Mouse (Mus musculus): ENCODE measurements at regions not wholly inside any gene's neighbourhood (a gene's known extent, or its start where the extent isn't known, plus 50 kb on each side); places are given as distances from the start of the nearest gene placed in this dataset.

DNA sequence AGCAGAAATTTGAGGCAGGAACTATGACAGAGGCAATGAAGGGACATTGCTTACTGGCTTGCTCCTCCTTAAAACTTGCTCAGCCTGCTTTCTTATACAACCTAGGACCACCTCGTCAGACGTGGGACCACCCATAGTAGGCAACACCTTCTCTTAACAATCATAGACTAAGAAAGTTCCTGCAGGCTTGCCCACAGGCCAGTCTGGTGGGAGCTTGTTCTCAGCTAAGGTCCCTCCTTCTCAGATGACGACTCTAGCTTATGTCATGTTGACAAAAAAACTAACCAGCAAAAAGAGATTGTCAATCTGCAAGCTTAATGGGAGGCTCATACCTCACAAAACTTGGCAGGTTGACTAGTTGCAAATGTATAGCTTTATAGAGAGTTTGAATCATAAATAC lies 56.5 kb upstream of the Lsm6 start:
- no peak for DNase-seq

DNA sequence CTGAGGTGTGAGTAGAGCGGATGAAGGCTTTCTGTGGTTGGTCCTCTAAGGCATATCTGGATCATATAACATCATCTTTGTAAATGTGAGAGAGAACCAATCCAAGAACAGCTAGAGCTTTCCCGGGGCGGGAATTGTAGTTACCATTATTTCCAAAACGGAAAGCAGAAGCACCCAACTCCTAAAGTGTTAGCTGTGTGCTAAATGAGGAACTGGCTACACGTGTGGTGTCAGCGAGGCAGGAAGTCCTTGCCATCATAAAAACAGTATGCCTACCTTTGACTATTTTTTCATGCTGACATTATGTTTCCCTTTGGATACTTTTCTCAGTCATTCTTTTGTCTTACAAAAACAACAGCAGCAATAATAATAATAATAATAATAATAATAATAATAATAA lies 68.8 kb upstream of the Lsm6 start:
- DNase-seq: no peak

DNA sequence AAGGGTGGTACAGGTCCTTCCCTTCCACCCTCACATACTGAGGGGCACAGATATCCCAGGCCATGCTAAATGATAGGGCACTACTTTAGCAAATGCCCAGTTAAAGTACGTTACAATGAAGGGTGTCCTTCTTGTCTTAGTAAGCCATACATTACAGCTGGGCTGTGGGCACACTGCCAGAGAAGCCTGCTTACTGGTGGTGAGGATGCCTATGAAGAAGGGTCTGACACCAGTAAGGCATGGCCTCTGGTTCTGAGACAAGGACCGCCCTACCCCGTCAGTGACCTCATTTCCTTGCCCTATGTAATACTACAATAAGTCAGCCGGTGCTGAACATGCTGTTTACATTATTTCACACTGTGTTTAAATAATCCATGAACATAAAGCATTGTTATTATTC lies 69.6 kb upstream of the Lsm6 start:
- DNase-seq: no peak

DNA sequence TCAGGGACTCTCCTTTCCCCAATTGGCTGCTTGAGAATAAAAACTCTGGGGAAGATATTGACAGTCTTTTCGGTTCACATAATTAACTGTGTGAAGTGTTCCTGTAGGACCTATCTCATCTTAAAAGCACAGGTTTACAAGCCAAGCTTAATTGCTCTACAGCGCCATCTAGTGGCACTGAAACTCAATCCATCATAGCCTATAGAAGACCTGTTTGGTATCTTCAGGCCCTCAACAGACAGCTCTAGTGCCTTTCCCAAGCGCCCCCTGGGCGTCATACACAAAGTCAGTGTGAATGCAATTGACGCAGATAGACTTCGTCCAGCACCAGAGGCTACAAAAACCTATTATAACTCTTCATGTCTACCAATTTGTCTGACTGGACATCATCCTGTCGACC lies 78.9 kb upstream of the Lsm6 start:
- DNase-seq: peak; percentile 79

DNA sequence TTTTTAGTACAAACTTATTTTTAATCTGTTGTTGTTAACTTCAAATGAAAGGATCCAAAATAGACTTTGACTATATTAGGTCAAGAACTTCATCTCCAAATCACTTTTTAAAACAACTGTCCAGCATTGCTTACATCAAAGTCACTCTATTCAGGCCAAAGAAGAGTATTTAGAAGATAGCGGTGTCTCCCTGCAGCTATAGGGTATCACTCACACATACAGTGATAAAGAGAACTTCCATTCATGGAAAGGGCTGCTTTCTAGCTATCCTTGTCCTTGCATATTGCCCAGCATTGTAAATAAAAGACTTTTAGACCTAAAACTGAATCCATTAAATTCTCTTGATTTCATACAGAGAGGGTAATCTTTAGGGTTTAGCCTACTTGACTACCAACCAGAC lies 82.1 kb upstream of the Lsm6 start:
- no peak for DNase-seq

DNA sequence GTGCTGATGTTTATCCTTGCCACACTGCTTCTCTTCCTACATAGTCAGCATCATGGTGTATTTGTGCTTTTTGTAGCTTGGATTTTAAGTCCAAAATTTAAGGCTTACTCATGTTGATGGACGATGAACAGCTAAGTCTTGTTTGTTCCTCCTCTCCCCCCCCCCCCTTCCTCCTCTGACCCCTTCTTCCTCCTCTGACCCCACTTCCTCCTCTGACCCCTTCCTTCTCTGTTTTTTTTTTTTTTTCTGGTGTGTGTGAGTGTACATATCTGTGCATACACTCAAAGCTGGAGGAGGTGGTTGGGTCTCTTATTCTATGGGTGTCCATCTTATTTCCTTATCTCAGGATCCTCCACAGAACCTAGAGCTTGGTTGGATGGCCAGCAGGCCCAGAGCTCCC lies 87.0 kb upstream of the Lsm6 start:
- no peak for DNase-seq

DNA sequence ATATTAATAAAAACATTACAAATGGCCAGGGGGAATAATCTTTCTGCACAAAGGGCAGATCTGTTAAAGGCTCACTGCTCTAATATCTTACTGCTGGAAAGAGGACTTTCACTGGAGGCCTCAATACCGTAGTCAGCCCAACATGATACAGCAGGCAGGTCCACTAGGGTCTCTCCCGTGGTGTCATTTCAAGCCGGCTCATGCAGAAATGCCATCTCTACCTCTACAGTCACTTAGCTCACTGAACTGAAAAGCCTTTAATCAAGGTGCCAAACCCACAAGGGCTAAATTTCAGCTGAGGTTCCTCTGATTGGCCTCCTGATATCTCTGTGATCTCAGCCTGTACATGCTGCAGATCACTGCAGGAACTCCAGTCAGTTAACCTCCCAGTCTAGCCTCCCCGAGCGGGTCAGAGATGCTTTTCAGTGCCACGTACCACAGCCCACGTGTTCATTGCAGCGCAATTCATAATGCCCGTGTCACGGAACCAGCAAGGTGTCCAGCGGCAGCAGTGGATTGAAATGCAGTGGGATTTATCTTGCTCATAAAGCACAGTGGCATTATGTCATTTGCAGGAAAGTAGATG lies 90.4 kb upstream of the Lsm6 start:
- no peak for DNase-seq

DNA sequence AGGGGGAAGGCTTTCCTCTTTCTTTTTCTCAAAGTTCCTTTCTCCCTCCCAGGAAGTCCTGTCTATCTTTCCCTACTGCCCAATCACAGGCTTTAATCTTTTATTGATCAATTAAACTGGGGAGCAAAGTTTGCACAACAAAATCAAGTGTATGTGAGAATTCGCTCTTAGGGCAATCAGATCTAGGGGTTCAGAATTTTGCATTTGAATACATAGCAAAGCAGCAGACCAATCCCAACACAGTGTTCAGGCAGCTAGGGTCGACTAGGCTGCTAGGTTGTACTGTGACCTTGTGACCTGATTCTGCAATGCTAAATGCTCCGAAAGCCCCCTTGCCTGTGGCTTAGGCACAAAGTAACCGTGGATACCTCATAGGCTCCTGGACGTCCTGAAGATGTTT lies 91.5 kb upstream of the Lsm6 start:
- DNase-seq: no peak

DNA sequence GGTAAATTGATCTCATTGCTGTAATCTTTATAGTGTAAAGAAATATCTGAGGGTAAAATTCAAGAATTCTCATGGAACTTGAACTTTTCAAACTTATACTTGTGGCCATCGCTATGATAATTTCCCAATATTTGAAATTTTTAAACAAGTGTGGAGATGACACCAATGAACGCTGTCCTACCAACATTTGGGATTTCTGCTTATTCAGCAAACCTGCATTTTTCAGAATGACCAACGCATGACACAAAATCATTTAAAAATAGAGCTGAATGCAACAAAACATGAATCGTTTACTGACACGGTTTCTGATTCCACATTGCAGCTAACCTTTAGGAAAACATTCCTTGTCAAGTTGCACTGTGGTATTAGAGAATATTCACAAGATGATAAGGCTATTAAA lies 92.9 kb upstream of the Lsm6 start:
- no peak for DNase-seq

DNA sequence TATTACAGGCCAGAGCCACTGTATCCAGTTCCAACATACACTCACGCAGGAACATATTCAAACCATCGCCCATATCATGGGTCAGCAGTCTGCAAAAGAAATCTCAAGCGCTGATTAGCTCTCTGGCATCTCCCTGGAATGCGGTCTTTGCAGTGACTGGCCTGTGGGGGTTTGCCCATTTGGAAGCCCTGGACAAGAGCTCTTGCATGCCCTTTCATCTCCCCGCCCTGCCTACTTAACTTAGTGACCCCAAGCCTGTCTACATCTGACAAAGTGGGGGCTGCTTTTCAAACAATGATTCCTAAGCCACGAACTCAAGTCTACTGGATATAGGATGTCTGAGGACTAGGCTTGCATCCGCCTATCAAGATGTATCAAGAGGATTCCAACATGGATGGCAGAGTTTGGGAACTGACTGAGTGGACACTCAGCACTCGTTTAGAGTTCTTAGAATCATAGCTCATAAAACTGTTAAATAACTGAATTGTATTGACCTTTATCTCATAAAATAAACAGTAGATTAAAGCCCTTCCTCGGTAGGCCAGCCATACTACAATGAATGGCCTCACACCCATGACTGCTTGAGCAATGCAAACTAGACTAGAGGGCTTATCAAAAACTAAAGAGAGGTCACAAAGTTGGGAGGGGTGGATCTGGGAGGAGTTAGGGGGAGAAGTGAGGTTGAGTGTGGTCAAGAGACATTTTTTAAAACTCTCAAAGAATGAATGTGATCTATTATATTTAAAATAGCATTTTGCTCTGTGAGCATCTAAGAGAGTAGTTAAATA lies 97.4 kb upstream of the Zfp827 start:
- DNase-seq: no peak

DNA sequence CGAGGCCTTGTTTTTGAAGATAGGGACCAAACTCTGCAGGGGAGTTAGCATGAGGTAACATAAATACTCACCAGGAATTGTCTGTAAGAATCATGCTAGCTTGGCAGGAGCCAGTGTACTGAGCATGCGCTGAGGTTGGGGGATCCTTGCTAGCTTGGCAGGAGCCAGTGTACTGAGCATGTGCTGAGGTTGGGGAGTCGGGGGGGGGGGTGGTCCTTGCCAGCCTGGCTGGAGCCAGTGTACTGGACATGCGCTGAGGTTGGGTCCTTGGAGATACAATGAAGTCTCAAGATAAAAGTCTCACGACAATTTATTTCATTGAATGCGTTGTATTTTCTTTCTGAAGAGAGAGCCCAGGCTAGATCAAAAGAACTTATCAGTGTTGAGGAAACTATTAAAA lies 96.2 kb upstream of the Zfp827 start:
- no peak for DNase-seq

DNA sequence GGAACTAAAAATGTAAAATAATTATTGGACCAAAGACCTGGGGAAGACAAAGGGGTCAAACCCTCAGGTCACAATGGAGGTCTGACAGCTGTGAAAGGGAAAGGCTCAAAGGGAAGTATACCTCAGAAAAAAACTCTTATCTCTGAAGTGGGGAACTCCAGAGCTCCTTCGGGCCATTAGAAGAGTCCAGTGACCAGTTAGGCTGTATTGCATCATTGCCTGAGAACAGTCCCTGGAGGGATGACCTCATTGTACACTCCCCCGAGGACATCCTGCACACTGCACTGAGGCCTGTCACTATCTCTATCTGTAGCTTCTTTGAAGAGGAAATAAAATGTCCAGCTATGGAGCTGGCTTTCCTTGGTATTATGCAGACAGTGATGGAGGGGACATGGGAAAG lies 88.2 kb upstream of the Zfp827 start:
- DNase-seq: peak; percentile 31

DNA sequence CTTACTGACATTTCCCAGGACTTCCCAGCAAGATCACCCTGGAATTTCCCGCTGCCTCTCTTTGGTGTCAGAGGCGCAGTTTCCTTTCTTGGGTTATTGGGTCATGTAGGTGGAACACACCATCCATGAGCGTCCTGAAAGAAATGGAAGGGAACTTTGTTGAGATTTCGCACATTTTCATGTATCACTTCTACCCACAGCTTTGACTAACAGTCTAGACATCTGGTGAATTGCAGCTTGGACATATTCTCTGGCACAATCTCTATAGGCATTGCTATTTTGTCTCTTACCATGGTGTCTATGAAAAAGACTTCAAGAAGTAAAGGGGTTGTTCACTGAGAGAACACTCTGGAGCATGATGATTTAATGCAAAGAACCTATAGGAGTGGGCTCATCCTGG lies 86.7 kb upstream of the Zfp827 start:
- DNase-seq: no peak

DNA sequence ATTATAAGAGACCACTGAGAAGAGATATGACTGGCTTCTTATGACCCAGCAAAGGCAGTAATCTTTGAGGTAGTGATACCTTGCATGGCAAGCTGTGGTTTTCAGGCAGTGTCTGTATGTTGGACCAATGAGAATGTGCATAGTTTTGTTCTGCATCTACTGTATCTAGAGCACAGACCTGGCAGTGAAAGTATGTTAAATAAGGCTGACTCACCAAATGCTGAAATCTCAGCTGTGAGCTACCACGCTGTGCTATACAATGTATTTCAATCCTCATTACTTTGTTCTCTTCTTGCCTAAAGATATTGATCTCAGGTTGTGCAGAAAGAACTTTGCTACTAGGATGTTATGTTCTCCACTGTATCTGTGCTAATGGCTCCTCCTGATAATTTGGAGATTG lies 83.9 kb upstream of the Zfp827 start:
- no peak for DNase-seq

DNA sequence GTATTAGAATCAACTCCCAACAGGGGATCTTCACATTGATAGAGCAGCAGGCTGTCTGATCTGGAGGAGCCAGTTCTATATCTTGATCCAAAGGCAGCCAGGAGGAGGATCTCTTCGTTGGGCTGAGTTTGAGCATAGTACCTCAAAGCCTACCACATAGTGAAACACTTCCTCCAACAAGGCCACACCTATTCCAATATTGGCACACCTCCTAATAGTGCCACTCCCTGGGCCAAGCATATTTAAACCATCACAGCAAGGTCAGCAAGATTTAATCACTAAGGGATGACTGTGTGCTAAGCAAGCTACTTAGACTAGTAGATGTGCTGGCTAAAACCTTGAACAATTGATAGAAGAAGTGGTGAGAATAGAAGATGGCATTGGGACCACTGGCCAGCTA lies 82.6 kb upstream of the Zfp827 start:
- no peak for DNase-seq

DNA sequence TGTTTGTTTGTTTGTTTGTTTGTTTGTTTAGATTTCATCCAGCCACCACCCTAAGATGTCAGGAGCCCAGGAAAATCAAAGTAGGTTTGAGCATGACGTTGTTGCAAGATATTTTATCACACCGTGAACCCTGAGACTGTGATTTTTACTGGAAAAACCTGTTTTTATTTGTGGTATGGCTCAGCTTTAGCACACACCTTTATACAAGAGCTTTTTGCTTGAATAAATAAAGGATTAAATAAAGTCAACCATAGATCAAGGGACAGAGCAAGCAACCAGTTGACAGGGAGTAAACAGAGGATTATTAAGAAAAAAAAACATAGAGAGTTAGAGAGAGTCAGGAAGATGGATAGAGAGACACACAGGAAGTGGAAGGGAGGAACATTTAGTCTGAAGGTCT lies 82.2 kb upstream of the Zfp827 start:
- DNase-seq: no peak

DNA sequence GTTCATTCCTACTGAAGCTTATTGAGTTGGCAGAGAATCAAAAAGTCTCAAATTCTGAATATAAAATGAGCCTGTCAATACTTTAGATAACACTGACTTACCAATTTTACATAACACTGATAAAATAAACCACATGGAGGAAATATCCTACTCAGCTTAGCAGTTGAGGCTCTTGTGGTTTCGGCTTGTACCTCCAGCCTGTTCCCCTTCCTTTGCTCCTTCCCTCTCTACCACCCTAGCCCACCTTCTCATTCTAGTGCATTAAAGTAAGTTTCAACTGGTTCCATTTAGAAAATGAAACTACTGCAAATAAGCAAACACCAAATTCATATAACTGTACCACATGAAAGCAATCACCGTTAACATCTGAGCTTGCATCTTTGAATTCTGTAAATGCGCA lies 53.2 kb upstream of the Zfp827 start:
- no peak for DNase-seq
